In the genomic region with DNA sequence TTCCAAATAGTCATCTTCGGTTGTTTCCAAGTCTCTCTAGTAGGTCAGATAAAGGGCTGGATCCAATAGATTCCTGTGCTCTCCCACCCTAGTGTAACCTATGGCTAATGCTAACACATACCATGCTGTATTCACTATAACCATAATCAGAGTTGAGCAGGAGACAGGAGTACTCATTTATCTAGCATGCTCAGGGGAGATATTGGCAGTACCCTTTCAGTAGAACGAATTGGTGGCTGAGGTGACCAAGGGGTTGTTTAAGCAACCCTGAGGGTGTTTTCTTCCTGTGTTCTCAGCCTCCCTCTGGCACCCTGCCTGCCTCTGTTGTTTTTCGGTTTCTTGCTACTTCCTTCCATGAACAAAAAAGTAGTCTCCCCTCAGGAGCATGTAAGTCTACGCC, we compare ENCODE assay signal across 10 mouse cellular contexts. TPM values are rescaled to one million over a fixed set of nuclear protein-coding genes. Genes with fewer than 3 reads are reported as not detected.
A peak's percentile ranks its signal among the peaks of the same experiment; 100 is the strongest.
DNase-seq lines count a peak whose midpoint lies in the region; ATAC-seq lines count a peak whose summit lies in the region.
"Had no signal": no experiment of that assay in that cellular context is flagged by ENCODE, and none has a peak within 500 bp of the region (broad histone marks: within the 10 kb centered on the region; RNA-seq: fewer than 3 reads in every experiment).

No protein-coding gene starts in this region.

- DNase-seq in kidney, postnatal 10 days, result peak; percentile 14
- DNase-seq in kidney, adult 9 months, result no peak
- DNase-seq in thymus, postnatal 14 days, result peak; percentile 69
- DNase-seq in left cerebral cortex, postnatal 36 days (ENCODE audit: low spot score in 2 of 2), result no peak
- DNase-seq: adrenal gland, postnatal 14 days; layer of hippocampus, adult 9-11 months had no signal

- intact Hi-C loops in left cerebral cortex, postnatal 36 days (cut with DNase I), result loop anchor here (5.0 kb wide), 1 partner anchor 238 kb away; no protein-coding TSS in a partner anchor

- ATAC-seq in erythroid progenitor cell, adult 5-6 weeks (replicated peaks; ENCODE audit: low FRiP score, poor library complexity, severe bottlenecking), result peak; percentile 67
- ATAC-seq in megakaryocyte progenitor cell, adult 5-6 weeks (replicated peaks; ENCODE audit: poor library complexity), result peak; percentile 45
- ATAC-seq in granulocyte monocyte progenitor cell, adult 5-6 weeks (replicated peaks; ENCODE audit: poor library complexity, severe bottlenecking), result no peak
- ATAC-seq in monocyte, adult 5-6 weeks (replicated peaks; ENCODE audit: insufficient number of reproducible peaks, low FRiP score, low TSS enrichment, poor library complexity, severe bottlenecking), result no peak

RNA-seq across cellular contexts. Expression of gene Itga4, which starts 4.1 kb away (rescaled TPM):
- total RNA-seq in erythroid progenitor cell, adult 5-6 weeks (2015; ENCODE audit: low replicate concordance), result 282 and 314 TPM in 2 replicates
- 314 and 331 TPM in 2 replicates for total RNA-seq in erythroid progenitor cell, adult 5-6 weeks (2017; ENCODE audit: low replicate concordance)
- 111 and 140 TPM in 2 replicates for total RNA-seq in megakaryocyte progenitor cell, adult 5-6 weeks (2015)
- 80.4 and 107 TPM in 2 replicates for total RNA-seq in megakaryocyte progenitor cell, adult 5-6 weeks (2017)
- total RNA-seq in granulocyte monocyte progenitor cell, adult 5-6 weeks (2014; fragmentation: Nextera tagmentation), result 72.8 and 84.9 TPM in 2 replicates
- total RNA-seq in granulocyte monocyte progenitor cell, adult 5-6 weeks (2017), result 80.1 and 85.1 TPM in 2 replicates
- total RNA-seq in monocyte, adult 5-6 weeks (2017), result 524 to 876 TPM (median 534 TPM) in 3 replicates
- total RNA-seq in left cerebral cortex, postnatal 36 days (2021), result 10 to 100 TPM; 10.4 to 15.1 TPM

Comparison
In these comparisons a context has a peak if more than half of its experiments do, and no peak if none do; other contexts are left out.
1. DNase-seq: peak in kidney, postnatal 10 days (single experiment) and thymus, postnatal 14 days (single experiment); none in kidney, adult 9 months (single experiment) and left cerebral cortex, postnatal 36 days (0 of 2).
2. ATAC-seq: peak in erythroid progenitor cell, adult 5-6 weeks (single experiment) and megakaryocyte progenitor cell, adult 5-6 weeks (single experiment); none in granulocyte monocyte progenitor cell, adult 5-6 weeks (single experiment) and monocyte, adult 5-6 weeks (single experiment).
3. RNA of gene Itga4, which starts 4.1 kb away (total RNA-seq): 524 to 876 TPM in monocyte, adult 5-6 weeks, 282 to 331 TPM in erythroid progenitor cell, adult 5-6 weeks, 80.4 to 140 TPM in megakaryocyte progenitor cell, adult 5-6 weeks and 72.8 to 85.1 TPM in granulocyte monocyte progenitor cell, adult 5-6 weeks; 10.4 to 15.1 TPM in left cerebral cortex, postnatal 36 days; every median in the first group is over 4 times any median in the second.